Mouse (Mus musculus) cerebellum, adult 2 months (tissue): ENCODE data around the gene Csrp3. TPM values are rescaled to one million over a fixed set of nuclear protein-coding genes. Genes with fewer than 3 reads are reported as not detected.

Experiments
- DNase-seq, 2 experiments: peaks; one replicate each; pipeline ENCODE4 v3.0.0; 2021
- H3K27ac ChIP-seq: fragments of 200-500 bp; 2 replicates; pipeline ENCODE4 v1.5.1; 2012; ENCODE audit warnings: low read length, control low read depth, inconsistent platforms; ENCODE audit not compliant: insufficient read depth
- H3K27me3 ChIP-seq: fragments of 200-500 bp; 2 replicates; pipeline ENCODE4 v1.6.1; 2012; ENCODE audit warnings: inconsistent platforms, mild to moderate bottlenecking, low read length, moderate library complexity; ENCODE audit not compliant: control insufficient read depth, insufficient read depth
- H3K4me1 ChIP-seq: fragments of 200-500 bp; 2 replicates; pipeline ENCODE4 v1.6.1; 2011; ENCODE audit warnings: low read length; ENCODE audit not compliant: control insufficient read depth, insufficient read depth
- H3K4me3 ChIP-seq: fragments of 200-500 bp; replicated peaks from 2 replicates; pipeline ENCODE3; 2011; ENCODE audit warnings: mild to moderate bottlenecking, low read depth, low read length, control low read depth; ENCODE audit not compliant: insufficient read depth
- CTCF ChIP-seq: fragments of 200-500 bp; IDR thresholded peaks from 2 replicates; pipeline ENCODE4 v1.5.1; 2011; ENCODE audit warnings: low read depth, mild to moderate bottlenecking, control low read depth, low read length, moderate library complexity, borderline replicate concordance; ENCODE audit not compliant: insufficient read depth
- POLR2A ChIP-seq: fragments of 200-500 bp; IDR thresholded peaks from 2 replicates; pipeline ENCODE4 v1.6.1; 2011; ENCODE audit warnings: low read length, control low read depth, borderline replicate concordance; ENCODE audit not compliant: insufficient read depth
- WGBS: fragments of 180-500 bp; shearing (Covaris S2); methylation state at CpG from one replicate; pipeline ENCODE4 v1.1.7; 2018; 5-methylcytosine and 5-hydroxymethylcytosine counted together
- polyA plus RNA-seq: library from polyadenylated mRNA; depleted of rRNA; stranded (reverse); fragments of >200 nt; gene quantifications from 2 replicates; pipeline ENCODE4 v1.2.3, GENCODE M21; 2012

The Csrp3 gene
- polyA plus RNA-seq, 1 experiment: not detected

DNA sequence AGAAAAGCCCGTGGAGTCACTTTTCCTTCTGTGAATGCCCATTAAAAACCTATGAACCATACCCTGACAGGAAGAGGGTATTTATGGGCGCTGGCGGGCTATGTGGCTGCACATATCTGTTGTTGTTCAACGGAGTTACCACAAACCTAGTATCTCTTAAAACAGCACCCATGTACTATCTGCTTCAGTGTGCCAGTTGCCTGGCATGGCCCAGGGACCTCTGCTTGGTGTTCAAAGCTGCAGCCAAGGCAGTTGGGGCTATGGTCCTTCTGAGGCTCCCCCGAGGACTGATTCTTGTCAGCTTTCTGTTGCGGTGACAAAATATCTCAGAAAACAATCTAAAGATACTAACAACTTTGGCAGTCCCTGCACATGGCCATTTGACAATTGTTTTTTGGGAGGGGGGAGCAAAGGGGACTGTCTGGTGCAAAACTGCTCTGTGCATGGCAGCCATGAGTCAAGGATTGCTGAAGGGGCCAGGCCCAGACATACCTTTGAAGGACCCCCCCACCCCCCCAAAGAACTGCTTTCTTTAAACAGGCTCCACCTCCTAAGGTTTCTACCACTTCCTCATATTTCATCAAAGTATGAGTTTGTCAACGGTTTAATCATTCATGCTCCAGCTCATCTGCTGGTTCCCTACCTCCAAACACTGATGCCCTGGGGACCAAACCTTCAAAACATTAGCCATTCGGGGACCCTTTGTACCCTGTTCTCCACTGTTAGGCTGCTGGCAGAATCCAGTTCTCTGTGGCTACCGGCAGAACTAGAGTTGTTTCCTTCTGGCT lies 17.0 kb upstream of the Csrp3 start:
- DNase-seq: no peak
- TF ChIP-seq CTCF: no peak
- TF ChIP-seq POLR2A: no peak
- Histone ChIP-seq H3K4me3 (no peak overlapping the region), H3K4me1 (no peaks in the 10 kb centered on the region), H3K27ac (no peak overlapping the region), H3K27me3 (no peaks in the 10 kb centered on the region)
- WGBS: 91% methylated on average over 9 of the region's 9 CpGs

- Histone ChIP-seq H3K27me3 (no peaks in the 10 kb centered on the region), H3K27ac (no peak overlapping the region), H3K4me3 (no peak overlapping the region), H3K4me1 (no peaks in the 10 kb centered on the region)
- TF ChIP-seq CTCF: no peak
- no peak for TF ChIP-seq POLR2A
- no peak for DNase-seq
Observed at GRCm38 (mm10) chr7:48864199-48864598, 16.4 kb upstream of the Csrp3 start.

- H3K27ac ChIP-seq: no peak overlapping the region
- TF ChIP-seq POLR2A (no peak), CTCF (no peak)
- no peak overlapping the region for H3K4me3 ChIP-seq
- H3K27me3 ChIP-seq: no peaks in the 10 kb centered on the region
- WGBS: 91% methylated on average over 4 of the region's 4 CpGs
- no peaks in the 10 kb centered on the region for H3K4me1 ChIP-seq
- no peak for DNase-seq
Observed at GRCm38 (mm10) chr7:48861796-48862195, 14.0 kb upstream of the Csrp3 start.

DNA sequence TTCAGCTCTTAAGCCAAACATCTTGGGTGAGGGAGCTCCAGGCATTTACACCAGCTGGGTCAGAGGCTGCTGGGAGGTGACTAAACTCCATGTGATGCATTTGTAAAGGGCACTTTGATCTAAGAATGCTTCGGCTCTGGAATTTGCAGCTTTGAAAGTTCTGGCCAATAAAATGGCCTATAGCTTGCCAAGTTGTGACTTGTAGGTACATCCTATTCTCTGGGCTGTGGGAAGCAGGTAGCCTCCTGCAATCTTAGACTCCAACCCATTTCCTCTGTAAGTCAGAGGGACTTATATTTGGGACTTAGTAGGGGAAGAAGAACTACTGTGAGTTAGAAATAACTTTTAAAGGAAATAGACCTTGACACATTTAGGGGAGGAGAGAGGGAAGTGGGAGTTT lies 13.1 kb upstream of the Csrp3 start:
- Histone ChIP-seq H3K4me1 (no peaks in the 10 kb centered on the region), H3K4me3 (no peak overlapping the region), H3K27ac (no peak overlapping the region), H3K27me3 (no peaks in the 10 kb centered on the region)
- DNase-seq: no peak
- 54% methylated on average over 1 of the region's 1 CpGs for WGBS
- TF ChIP-seq POLR2A (no peak), CTCF (no peak)

- WGBS: 96% methylated on average over 4 of the region's 4 CpGs
- DNase-seq: no peak
- Histone ChIP-seq H3K27ac (no peak overlapping the region), H3K27me3 (no peaks in the 10 kb centered on the region), H3K4me3 (no peak overlapping the region), H3K4me1 (no peaks in the 10 kb centered on the region)
- no peak for TF ChIP-seq POLR2A
Observed at GRCm38 (mm10) chr7:48859362-48859761, 11.5 kb upstream of the Csrp3 start.

DNA sequence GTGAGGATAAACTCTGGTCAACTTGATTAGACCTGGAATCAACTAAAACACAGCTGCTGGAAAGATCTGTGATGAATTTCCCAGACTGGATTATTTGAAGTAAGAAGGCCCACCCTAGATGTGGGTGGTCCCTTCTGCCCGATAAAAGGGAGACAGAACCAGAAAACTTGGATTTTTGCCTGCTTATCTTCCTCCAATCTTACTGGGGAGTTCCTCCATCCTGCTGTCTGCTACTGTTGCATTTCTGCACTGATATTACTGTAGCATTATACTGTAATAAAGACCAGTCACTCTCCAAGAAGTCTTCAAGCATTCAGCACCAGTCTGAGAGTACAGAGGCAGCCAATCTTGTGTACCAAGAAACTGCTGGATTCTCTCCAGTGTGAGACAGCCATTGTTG lies 10.4 kb upstream of the Csrp3 start:
- DNase-seq: no peak
- Histone ChIP-seq H3K4me3 (no peak overlapping the region), H3K27ac (no peak overlapping the region), H3K4me1 (no peaks in the 10 kb centered on the region), H3K27me3 (no peaks in the 10 kb centered on the region)
- TF ChIP-seq CTCF (no peak), POLR2A (no peak)
- WGBS: 34% methylated on average over 1 of the region's 1 CpGs

- Histone ChIP-seq H3K27me3 (no peaks in the 10 kb centered on the region), H3K27ac (no peak overlapping the region), H3K4me3 (no peak overlapping the region), H3K4me1 (no peaks in the 10 kb centered on the region)
- no peak for DNase-seq
- TF ChIP-seq POLR2A (no peak), CTCF (no peak)
- 92% methylated on average over 3 of the region's 3 CpGs for WGBS
Observed at GRCm38 (mm10) chr7:48855461-48855860, 7.6 kb upstream of the Csrp3 start.

- no peak overlapping the region for H3K4me3 ChIP-seq
- no peak overlapping the region for H3K27ac ChIP-seq
- TF ChIP-seq POLR2A (no peak), CTCF (no peak)
- no peak for DNase-seq
- WGBS: 86% methylated on average over 13 of the region's 13 CpGs
- H3K4me1 ChIP-seq: no peaks in the 10 kb centered on the region
- no peaks in the 10 kb centered on the region for H3K27me3 ChIP-seq
Observed at GRCm38 (mm10) chr7:48853496-48853895, 5.7 kb upstream of the Csrp3 start.
